Mouse (Mus musculus) embryo, embryonic 11.5 days (tissue): Measurements from ENCODE around the gene Txndc9.
"Not testable (repeated sequence)": the region's sequence is repeated elsewhere in the genome, so short reads cannot be mapped to it uniquely, and the experiment has no call there.

Experiments
- DNase-seq: peaks from one replicate; pipeline ENCODE4 v3.0.0-alpha.2; 2012; ENCODE audit warnings: low read depth, low spot score

Gene Txndc9

DNA sequence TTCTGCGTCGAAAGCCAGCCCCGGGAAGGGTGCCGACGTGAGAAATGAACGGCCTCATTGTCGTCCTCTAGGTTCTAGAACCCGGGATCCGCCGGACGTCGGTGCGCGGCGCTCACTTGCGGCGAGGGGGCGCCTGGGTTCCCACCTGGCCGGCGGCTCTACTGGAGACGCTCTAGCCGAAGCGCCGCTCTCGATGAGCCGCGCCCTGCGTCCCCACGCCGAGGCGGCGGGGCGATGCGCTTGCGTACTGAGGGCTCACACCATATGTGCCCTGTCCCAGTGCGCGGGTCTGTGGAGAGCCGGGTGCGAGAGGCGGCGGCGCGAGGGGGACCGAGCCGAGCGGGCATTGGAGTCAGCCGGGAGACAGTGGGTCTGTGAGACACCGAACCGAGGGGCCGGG, at the start of gene Txndc9, which contains the start of gene Eif5b:
Gene Txndc9, minus strand, starts transcription at position 27 of the 400 bp plus-strand sequence.
Gene Eif5b, plus strand, starts transcription at position 144 of the 400 bp plus-strand sequence.
- DNase-seq = peak; percentile 89

DNA sequence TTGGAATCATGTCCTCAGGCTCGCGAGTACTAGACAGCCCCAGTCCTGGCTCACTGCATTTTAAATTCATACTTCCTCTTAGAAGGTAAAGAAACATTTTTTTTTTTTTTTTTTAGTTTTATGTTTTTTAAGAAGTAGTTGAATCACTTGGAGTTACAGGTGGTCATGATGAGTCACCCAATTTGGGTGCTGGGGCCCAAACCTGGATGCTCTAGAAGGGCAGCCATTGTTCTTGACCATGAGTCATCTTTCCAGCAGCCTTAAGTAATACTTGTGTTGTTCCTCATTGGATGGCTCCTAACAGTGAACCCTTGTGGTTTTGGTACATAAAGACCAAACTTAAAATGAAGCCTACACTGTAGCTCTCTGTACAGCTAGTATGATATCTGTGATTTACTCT, 41.2 kb upstream of the Txndc9 start:
- DNase-seq = no peak

DNA sequence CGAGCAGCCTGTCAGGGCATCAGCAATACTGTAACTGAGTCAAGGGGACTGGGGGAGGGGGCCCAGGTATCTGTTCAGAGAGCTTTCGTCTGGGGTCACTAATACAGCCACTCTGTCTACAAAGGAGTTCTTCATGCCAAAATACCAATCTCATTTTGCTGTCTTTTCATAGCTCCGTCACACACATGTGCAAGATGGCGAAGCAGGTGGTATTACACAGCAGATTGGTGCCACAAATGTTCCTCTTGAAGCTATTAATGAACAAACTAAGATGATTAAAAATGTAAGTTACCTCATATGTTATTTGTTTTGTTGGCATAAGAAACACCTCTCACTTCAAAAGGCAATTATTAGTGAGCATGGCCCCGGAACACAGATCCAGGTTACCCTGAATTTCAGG, 39.7 kb upstream of the Txndc9 start:
- no peak for DNase-seq

DNA sequence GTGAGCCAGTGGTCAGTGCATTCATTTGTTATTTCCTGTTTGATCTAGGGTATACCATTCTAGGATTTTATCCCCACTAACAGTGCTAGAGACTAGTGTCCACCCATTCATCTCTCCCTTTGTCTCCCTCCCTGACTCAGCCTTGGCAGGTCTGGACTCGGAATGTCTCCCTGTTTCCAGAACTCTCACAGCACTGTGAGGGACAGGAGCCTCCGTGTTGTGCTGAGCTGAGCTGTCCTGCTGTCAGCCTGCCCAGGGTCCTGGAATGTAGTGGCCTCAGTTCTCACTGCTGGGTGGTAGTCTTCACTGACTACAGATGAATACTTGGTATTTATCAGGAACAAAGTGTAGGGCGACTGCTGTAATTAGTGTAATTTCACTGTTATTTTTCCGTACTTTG, 37.8 kb upstream of the Txndc9 start:
- no peak for DNase-seq

DNA sequence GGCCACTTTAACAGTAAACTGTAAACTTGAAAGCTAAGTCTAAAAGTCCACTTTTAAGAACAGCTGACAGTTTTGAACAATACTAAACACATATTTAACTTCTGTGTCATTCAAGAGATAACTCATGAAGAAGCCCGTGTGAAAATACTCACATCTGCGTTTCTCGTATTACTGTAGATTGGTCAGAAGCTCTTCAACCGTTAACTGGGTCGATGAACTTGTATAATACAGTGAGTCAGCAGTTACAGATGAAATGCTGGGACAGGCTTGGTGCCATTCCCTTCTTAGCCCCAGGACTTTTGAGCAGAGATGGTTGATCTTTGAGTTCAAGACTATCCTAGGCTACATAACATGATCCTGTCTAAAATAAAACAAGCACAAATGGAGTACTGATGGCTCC, 33.7 kb upstream of the Txndc9 start:
- no peak for DNase-seq

DNA sequence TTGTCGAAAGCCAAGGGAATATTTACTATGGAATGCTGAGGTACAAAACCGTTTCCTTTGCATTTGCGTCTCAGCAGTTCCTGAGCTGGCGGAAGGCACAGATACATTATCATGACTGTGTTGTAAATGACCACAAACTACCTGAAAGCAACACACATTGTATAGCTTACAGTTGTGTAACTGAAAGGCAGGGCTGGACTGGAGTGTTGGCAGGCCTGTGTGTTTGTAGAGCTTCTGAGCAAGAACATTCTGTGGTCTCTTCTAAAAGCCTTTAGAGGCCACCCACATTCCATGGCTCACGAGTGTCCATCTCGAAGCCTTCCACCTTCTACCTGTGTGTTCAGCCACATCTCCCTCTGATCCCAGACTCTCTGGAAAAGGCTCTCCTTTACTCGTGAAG, 29.6 kb upstream of the Txndc9 start:
- DNase-seq = no peak

DNA sequence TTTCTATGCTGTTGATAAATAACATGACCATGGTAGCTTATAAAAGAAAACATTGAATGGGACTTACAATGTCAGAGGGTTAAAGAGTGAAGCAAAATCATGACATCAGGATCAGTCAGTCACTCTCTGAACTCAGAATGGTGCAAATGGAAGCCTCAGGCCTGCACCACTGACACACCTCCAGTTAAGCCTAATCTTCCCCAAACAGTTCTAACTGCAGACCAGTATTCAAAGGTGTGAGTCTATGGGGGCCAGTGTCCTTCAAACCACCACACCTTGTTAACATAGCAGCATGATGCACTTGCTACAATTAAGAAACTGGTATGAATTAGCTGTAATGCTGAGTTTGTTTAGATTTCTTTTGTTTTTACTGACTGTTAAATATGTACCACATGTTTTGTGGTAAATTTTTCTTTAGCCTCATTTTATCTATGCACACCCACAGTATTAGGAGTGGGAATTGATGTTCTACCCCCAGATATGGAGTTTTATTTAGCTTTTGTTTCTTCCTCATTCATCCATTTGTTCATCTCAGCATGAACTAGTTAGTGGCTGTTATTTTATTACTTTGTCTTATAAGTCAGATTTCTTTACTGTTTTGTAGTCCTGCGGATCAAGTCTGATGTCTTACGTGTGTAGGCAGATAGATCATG, 17.0 kb upstream of the Txndc9 start:
- DNase-seq = no peak

DNA sequence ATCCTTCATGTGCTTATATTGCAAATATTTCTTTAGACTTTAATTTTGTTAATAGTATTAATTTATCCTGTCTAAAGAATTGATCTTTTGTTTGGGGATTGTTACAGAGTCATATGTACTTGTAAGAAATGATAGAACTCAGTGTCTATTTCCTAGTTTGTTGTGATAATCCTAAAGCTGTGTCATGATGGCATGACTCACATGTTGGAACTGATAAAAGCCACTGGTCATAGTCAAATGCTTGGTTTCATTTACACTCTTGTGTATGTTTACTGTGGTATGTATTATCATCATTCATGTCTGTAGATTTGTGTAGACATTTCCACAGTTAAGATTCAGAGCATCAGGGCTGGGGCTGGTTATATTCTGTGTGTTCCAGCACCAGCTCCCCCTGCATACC, 14.8 kb upstream of the Txndc9 start:
- no peak for DNase-seq

DNA sequence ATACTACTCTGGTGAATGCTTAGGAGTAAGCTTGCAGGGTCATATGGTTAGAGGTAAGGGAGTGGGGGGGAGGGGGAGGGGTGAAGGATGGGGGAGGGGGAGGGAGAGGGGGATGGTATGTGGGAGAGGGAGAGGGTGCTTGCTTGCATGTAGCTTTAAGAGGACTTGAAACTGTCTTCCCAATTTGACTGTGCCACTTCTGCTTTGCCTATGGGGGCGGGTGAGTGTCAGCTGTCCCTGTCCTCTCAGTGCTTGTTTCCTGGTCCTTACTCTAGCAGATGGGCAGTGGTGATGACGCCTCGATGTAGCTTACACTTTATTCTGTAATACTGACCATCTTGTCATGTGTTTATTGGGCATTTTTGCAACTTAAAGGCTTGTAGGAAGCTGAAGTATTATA, 14.4 kb upstream of the Txndc9 start:
- no peak for DNase-seq

DNA sequence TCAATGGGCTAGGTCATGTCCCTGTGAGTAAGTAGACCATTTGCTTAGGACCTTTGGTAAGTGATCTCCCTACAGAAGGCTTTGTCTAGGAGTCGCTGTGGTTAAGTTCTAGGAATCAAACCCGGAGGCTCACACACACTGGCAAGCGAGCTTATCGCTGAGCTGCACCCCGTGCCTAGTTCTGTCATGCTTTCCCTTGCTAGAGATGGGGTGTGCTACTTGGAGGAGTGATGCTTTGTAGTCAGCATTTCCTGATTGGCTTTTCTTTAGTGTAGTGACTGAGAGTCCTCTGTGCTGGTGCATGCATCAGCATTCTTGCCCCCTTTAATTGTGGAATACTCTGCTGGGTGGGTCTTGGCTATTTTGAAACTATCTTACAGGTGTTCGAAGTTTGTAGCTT, 14.0 kb upstream of the Txndc9 start:
- DNase-seq = no peak

DNA sequence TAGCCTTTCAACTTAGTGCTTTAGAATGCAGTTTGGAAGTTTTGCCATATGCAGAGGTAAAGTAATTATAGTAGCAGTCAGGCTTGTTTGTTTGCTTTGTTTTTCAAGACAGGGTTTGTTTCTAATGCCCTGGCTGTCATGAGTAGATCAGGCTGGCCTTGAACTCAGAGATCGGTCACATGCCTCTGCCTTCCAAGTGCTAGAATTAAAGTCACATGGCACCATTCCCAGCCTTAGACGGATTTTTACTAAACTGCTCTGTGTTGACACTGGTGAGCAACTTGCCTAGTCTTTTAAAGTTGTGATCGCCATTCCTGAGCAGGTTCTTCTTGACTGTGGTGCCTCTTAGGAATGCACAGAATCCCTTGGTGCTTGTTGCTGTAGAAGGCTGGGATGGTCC, 9.0 kb upstream of the Txndc9 start:
- DNase-seq = no peak

DNA sequence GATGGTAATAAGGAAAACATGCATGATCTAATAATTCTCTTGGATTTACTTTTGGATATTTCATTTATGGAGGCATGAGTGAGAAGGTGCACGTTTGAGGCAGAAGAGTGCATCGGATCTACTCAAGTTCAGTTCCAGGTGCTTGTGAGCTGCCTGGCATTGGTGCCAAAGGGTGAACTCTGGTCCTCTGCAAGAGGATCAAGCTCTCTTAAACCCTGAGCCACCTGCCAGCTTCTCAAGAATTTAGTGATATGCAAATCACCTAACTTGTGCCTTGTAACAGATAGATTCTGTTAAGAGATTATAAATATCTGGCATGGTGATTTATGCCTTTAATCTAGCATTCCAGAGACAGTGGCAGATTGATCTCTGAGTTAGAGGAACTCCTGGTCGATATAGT, 5.4 kb upstream of the Txndc9 start:
- DNase-seq = no peak

DNA sequence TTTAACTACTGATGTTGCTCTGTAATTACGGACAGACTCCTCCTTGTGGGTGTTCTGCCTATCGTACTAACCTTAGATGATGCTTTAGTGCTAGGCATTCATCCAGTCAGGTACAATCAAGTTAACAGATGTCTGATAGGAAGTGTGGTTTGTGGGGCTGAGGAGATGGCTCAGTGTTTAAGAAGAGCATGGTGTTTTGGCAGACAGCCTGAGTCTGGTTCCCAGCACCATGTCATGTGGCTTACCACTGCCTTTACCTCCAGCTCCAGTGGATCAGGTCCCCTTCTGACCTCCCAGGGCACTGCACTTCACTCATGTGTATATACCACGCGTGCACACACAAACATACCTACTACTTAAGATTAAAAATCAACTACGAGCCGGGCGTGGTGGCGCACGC, 4.3 kb upstream of the Txndc9 start:
- no peak for DNase-seq

DNA sequence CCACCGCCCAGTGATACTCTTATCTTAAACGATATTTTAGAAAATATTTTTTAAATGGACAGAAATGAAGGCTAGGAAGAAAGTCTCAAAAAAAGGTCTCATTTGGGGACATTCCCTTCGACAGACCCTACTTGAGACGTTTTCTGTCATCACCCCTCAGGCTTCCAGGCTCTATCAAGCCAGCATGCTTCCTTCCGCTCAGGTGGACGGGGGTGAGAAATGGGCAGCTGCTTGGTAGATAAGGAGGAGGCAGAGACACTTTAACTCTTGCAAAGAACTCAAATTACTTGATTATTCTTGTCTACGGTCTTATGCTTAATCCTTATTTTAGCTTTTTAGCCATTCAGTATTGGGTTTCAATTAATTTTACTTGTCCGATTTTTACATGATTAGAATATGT, 3.2 kb upstream of the Txndc9 start:
- DNase-seq = no peak

DNA sequence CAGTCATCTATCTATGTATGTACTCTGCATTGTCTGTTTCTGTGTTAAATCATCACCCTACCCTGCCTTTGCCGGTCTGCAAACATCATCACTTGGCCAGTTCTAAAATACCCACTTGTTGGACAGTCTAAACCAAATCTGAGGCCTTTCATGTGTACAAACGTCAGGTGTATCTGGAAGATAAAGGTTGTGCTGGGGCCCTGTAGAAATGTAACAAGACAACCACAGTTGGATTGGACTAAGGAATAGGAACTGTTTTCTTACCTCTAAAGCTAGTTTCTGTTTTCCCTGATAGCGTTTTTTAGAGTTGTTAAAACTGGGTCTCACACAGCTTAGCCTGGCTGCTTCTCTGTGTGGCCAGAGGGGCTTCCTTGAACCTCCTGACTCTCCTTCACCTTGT, 1.9 kb upstream of the Txndc9 start:
- no peak for DNase-seq

DNA sequence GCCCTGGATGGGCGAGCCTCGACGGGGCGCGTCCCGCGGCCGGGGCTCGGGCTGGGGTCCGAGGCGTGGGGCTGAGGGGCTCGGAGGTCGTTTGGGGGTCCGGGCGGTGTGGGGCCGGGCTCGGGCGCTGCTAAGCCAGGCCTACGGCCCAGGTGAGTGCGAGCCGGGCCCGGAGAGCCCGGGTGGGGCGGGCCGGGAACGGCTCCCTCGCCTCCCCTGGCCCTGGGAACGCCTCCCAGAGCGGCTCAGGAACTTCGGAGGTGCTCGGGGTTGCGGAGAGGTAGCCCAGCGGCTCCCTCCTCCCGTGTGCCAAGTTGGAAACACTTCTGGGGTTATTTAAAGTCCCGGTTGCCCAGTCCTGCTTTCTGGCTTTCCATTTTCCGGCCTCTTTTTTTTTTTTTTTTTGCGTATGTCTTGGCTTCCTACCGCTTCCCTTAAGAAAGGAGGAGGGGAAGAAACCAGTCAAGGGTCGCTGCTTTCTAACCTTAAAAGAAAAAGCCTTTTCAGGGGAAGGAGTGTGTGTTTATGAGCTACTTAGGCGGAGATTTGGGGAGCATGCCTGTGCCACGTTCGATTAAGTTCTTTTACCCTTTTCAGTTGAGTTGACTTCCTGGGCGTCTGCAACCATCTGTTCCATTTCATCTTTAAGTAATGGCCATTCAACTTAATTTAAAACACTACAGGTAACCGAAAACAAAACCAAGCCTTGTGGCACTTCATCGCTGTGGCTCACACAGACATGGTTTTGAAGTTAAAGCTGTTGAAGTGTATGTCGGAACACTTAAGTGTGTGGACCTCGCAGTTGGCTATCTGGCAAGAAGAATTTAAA, 892 bp upstream of the Txndc9 start:
- DNase-seq = no peak

DNA sequence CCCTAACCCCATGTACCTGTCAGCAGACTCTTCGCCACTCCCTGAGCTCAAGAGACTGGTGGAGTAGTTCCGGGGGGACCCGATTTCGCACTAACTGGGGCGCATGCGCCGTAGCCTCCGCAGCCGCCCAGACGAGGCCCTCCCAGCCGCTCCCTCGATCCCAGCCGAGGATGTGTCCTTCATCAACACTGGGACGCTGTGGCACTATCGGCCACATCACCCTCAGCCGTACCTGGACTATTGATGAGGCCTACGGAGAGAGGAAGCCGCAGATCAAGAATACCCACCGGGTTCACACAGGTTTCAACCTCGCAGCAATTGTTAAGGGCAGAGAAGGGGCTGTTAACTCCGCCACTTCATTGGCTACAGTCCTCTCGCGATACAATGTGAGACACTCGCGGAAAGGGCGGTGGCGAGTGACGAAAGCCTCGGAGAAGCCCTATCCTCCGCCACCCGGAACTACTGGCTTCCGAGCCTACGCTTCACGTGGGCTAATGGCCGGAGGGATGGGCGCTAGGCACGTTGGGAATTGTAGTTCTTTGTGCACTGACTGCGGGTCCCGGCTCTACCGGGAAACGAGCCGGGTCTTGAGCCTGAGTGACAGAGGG, 712 bp downstream of the Txndc9 start:
- peak; percentile 96 for DNase-seq

DNA sequence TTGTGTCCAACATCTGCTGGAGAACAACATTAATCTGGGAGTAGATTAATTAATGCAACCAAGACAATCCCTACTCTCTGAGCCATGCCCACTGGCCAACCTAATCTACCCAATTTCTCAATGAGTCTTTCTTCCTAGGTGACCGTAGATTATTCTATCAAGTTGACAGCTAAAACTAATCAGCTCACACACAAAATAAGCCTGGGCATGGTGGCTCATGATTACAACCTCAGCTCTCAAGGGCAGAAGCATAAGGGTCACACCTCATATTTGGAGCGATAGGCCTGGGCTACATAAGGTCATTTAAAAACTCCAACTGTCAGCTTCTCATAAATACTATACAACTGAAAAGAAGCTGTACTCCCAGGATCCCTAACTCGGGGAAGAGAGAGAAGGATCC, 1.5 kb downstream of the Txndc9 start:
- no peak for DNase-seq

DNA sequence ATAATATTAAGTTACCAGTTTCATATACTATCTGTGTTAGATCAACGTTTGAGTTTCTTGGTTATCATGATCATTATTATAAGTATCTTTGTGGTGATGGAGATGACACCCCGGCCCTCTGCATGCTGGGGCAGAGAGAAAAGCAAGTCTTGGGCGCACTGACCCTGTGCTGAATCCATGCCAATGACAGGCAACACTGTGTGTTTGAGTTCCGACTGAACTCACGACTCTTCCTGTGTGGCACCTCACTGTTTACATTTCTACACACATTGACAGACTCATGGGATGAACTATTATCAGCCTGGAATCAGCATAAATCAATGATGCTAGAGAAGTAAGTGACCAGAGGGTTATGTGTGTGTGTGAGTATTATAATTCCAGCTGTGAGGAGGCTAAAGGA, 9.8 kb downstream of the Txndc9 start:
- no peak for DNase-seq

DNA sequence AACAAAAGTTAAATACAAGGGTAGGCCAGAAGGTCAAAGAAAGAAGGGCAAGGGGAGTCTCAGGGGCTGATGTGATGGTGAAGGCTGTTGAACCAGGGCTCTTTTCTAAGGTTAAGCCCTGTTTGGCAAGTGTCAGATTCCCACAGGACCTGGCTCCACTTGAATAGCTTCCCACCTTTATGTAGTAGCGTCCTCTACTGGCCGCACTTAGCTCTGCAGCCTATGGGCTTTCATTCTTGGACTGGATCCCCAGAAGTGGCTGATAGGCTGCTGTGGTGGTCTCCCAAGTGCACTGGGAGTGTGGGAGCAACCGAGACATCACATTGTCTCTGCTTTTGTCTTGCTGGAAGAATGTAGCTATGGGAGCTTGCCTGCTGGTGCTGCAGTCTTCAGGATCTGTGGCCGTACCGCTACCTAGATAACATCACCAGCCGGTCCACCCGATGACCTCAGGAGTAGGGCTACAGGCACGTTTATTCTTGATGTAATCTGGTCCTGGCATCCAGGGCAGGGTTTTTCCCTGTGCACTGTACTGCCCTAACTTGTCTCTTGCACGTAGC, 11.8 kb downstream of the Txndc9 start:
- no peak for DNase-seq

DNA sequence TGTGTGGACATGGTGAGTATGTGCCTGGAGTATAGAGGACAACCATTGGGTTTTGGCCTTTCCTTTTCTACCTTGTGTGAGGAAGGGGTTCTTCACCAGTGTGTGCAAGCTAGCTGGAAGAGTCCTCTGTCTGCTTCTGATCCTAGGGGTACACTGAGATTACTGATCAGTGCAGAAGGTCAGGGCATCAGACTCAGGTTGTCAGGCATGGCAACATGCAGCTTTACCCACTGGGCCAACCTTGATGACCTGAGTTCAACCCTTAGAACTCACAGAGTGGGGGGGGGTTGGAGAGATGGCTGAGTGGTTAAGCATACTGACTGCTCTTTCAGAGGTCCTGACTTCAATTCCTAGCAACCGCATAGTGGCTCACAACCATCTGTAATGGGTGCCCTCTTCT, 13.4 kb downstream of the Txndc9 start:
- no peak for DNase-seq

DNA sequence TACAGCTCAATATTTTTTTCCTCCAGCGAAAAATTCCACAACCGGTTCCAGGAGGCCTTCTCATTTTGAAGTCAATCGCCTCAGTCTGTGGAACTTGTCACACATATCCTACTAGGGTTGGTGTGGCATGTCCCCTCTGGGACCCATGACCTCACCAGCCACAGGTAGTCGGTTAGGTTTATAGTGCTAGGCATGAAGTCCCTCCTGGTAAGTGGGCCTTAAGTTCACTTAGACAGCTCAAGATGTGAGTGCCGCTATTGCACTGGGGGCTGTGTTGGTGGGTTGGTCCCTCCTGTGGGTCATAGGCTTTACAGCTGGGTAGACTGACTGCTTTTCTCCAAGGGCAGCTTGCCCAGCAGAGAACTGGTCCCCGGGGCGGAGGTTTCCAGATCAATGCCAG, 20.4 kb downstream of the Txndc9 start:
- no peak for DNase-seq

DNA sequence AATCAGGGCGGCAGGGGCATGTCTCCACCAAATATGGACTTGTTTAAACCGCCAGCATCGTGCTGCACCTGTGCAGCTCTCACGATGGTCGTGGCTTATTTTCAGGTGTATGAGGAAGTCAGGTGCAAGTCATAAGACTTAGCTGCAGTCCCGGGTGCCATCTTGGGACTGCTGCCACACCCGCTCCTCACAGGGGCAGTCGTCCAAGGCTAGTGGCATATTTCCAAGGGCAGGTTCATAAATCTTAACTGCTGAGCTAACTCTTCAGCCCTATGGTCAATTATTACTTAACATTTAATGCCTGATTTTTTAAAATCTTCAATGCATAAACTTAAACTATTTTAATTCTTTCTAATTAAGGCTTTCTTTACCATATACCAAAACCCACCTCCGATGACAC, 21.0 kb downstream of the Txndc9 start:
- DNase-seq = not testable (repeated sequence)
